Mouse (Mus musculus) CD8-positive naive resting alpha-beta T cell, adult 2 months (primary cell): ENCODE measurements around the gene Lekr1.

ENCODE experiments used
- DNase-seq, 2 experiments: peaks; one replicate each; pipeline ENCODE4 v3.0.0; 2022; ENCODE audit warnings: low read depth in 2 of 2, low spot score in 2 of 2

Lekr1 gene

DNA sequence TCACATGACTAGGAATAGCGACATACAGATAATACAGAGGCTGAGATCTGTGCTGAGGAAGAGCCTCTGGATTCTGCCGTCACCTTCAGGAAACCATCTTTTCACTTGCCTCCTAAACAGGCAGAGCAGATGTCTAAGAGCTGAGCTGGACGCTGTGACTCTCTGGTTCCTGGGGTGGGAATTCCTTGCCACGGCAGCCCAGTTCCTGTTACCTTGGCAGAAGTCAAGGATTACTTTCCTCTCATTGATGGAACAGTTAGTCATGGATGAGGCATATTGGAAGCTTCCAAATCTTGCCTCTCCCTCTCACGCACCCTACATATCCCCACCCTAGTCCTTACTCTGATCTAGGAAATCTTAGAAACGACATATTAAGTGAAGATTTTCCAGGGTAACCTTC is 203.7 kb downstream of the Lekr1 start:
- DNase-seq, result no peak

DNA sequence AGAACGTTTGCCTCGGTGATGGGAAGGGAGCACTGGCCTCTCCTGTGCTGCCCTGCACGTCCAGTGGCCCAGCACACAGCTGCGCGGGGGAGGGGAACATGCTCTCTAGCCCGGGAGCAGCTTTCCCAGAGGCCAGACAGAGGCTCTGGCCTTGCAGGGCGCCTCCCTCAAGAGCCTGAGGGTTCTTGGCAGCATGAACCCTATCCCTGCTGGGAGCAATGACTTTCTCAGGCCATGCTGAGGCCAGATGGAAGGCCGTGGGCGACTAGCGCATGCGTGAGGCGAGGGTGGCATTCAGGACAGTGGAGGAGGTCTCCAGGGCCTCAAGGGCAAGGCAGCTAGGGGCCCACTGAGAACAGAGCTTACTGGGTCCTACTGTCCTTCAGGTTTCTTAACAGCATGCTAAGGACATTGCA is 205.2 kb downstream of the Lekr1 start:
- DNase-seq, result no peak

DNA sequence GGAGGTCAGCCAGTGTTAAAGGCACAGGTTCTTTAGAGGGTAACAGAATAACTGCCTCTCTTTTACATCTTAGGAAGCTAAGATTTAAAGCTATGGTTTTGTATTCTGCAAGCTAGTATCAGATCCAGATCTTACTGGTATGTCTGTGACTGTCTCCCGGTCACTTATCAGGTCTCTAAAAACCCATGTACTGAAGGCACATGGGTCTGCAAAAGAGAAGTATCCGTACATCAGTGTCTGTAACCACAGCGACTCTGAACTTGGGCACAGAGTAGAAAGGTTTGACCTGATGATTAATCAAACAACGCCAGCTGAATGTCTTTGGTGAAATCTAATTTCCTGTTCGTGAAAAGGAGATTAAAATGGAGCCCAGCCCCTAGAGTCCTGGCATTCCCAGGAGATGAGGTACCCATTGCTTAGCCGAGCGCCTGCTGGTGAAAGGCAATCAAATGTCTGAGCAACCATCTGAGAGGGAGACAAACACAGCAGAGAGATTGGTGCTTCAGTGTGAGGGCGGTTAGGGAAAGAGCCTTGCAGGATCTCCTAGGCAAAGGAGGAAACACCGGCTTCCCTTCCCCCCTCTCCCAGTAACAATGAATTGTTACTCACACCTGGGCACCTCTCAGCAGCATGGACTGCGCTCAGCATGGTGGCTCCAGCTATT is 205.7 kb downstream of the Lekr1 start:
- no peak for DNase-seq

DNA sequence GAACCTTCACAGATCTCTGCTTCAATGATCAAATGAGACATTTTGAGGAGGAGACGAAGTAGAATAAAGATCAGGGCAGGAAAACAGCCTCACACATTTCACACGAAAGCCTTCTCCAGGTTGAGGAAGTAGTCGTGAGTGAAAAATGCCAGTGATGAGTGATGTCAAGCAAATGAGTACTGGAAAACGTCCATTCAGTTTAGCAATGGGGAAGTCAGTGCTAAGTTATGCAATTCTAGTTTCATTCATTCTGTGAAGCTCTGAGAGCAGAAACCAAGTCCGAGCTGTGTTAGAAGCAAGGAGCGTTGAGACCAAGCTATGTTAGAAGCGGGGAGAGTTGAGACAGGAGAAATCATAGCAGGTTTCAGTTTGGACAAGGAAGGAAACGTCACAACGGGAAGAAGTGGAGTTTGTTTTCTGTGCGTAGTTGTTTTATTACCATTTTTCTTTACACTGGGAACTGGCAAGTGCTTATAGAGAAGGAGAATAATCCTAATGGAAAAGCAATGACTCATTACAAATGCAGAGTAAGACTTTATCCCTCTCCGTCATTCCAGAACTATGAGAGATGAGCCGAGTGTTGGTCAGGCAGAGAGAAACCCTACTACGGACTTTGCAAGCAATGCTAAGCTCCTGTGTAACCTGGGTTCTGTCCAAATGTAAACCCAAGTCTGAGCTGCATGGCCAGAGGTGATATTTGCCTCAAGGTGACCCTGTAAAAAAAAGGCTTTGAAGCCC is 207.2 kb downstream of the Lekr1 start:
- no peak for DNase-seq
